Mouse (Mus musculus): ENCODE measurements at regions not wholly inside any gene's neighbourhood (a gene's known extent, or its start where the extent isn't known, plus 50 kb on each side); places are given as distances from the start of the nearest gene placed in this dataset.
A peak's percentile ranks its signal among the peaks of the same experiment; 100 is the strongest.

- Histone ChIP-seq H3K27me3 (ENCODE audit: insufficient read depth, poor library complexity, severe bottlenecking) (no peaks in the 10 kb centered on the region), H3K36me3 (no peaks in the 10 kb centered on the region), H3K9me3 (peaks cover 12% of the 10 kb centered on the region; the same call in 1 of the 2 replicates), H3K27ac (0 out of 2 replicates have a peak overlapping the region, but pooled peaks have one; percentile 45), H3K4me1 (replicated peaks) (peaks cover 2% of the 10 kb centered on the region; the same call in 1 of the 2 replicates), H3K4me3 (peak overlapping the region; percentile 16; the same call in 1 of the 2 replicates)
- peak; percentile 77 for DNase-seq (ENCODE audit: low spot score)
- WGBS, result 39% methylated on average over 13 of the region's 13 CpGs
These were observed 2303.6 kb downstream of the 4930444P10Rik start for GRCm38 (mm10) chr1:13789318-13790085.

GRCm38 (mm10) chr1:13787016-13787415 lies 2306.1 kb downstream of the 4930444P10Rik start:
- H3K27me3 ChIP-seq (ENCODE audit: insufficient read depth, poor library complexity, severe bottlenecking), result no peaks in the 10 kb centered on the region
- H3K4me3 ChIP-seq, result no peak overlapping the region
- WGBS, result 45% methylated on average over 2 of the region's 2 CpGs
- H3K36me3 ChIP-seq, result no peaks in the 10 kb centered on the region
- H3K27ac ChIP-seq, result no peak overlapping the region
- peaks cover 12% of the 10 kb centered on the region; the same call in 1 of the 2 replicates for H3K9me3 ChIP-seq
- peaks cover 2% of the 10 kb centered on the region; the same call in 1 of the 2 replicates for H3K4me1 ChIP-seq (replicated peaks)
- DNase-seq (ENCODE audit: low spot score), result no peak

- DNase-seq (ENCODE audit: low spot score), result peak; percentile 33
- peaks cover under 1% of the 10 kb centered on the region; the same call in 1 of the 2 replicates for H3K4me1 ChIP-seq (replicated peaks)
- no peak overlapping the region for H3K4me3 ChIP-seq
- no peaks in the 10 kb centered on the region for H3K27me3 ChIP-seq (ENCODE audit: insufficient read depth, poor library complexity, severe bottlenecking)
- no peaks in the 10 kb centered on the region for H3K36me3 ChIP-seq
- H3K9me3 ChIP-seq, result no peaks in the 10 kb centered on the region
- WGBS, result 12% methylated on average over 4 of the region's 4 CpGs
- no peak overlapping the region for H3K27ac ChIP-seq
These were observed 2308.7 kb downstream of the 4930444P10Rik start for GRCm38 (mm10) chr1:13784396-13784795.

DNA sequence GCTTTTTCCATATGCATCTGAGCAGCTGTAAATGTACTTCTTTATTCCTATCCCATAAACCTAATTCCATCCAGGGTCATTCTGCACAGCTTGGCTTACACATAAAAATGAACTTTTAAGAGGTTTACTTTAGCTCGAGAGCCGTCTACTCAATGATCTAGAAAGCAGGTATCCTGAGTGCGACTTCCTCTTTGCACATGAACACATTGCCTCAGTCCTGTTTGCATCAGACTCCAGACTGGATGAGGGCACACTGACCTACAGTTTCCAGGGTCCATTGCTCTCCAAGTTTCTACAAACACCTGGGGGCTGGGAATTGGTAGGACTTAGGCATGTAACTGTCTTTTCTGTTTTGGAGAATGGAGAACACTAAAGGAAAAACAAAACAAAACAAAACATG lies 2310.5 kb downstream of the 4930444P10Rik start:
- no peak for DNase-seq (ENCODE audit: low spot score)
- no peaks in the 10 kb centered on the region for H3K27me3 ChIP-seq (ENCODE audit: insufficient read depth, poor library complexity, severe bottlenecking)
- no peaks in the 10 kb centered on the region for H3K4me1 ChIP-seq (replicated peaks)
- H3K9me3 ChIP-seq, result no peaks in the 10 kb centered on the region
- H3K36me3 ChIP-seq, result no peaks in the 10 kb centered on the region
- no peak overlapping the region for H3K4me3 ChIP-seq
- 88% methylated on average over 3 of the region's 3 CpGs for WGBS
- H3K27ac ChIP-seq, result no peak overlapping the region

DNA sequence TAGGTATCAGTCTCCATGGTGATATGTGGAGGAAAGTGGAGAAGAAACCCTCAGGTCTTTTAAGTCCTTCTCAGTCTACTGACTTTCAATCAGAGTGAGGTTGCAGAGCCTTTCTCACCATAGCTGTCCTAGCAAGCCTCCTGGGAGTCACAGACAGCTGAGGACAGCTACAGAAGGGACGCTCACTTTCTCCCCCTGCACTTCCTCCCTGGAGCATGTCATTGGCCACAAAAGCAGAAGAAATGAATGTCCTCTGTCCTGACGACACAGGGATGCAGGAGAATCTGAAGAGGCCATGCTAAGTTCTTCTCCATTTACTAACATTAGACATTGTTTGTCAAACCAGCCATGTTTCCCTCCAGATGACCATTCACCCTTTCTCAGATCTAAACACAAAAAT lies 2321.0 kb downstream of the 4930444P10Rik start:
- Histone ChIP-seq H3K4me3 (no peak overlapping the region), H3K27ac (no peak overlapping the region), H3K27me3 (ENCODE audit: insufficient read depth, poor library complexity, severe bottlenecking) (no peaks in the 10 kb centered on the region), H3K36me3 (no peaks in the 10 kb centered on the region), H3K4me1 (replicated peaks) (peaks cover 9% of the 10 kb centered on the region; the same call in 1 of the 2 replicates), H3K9me3 (0 out of 2 replicates have a peak, but pooled peaks cover 2% of the 10 kb centered on the region)
- no peak for DNase-seq (ENCODE audit: low spot score)
- WGBS, result 25% methylated on average over 2 of the region's 2 CpGs

- 67% methylated on average over 10 of the region's 10 CpGs for WGBS
- Histone ChIP-seq H3K4me3 (no peak overlapping the region), H3K36me3 (no peaks in the 10 kb centered on the region), H3K9me3 (0 out of 2 replicates have a peak, but pooled peaks cover 2% of the 10 kb centered on the region), H3K27ac (no peak overlapping the region), H3K27me3 (ENCODE audit: insufficient read depth, poor library complexity, severe bottlenecking) (no peaks in the 10 kb centered on the region), H3K4me1 (replicated peaks) (peaks cover 9% of the 10 kb centered on the region; the same call in 1 of the 2 replicates)
- DNase-seq (ENCODE audit: low spot score), result peak; percentile 11
These were observed 2322.1 kb downstream of the 4930444P10Rik start for GRCm38 (mm10) chr1:13771014-13771463.

GRCm38 (mm10) chr1:13752479-13752878 lies 2338.6 kb downstream of the A830018L16Rik start:
- H3K4me1 ChIP-seq (replicated peaks), result no peaks in the 10 kb centered on the region
- no peaks in the 10 kb centered on the region for H3K27me3 ChIP-seq (ENCODE audit: insufficient read depth, poor library complexity, severe bottlenecking)
- 92% methylated on average over 1 of the region's 1 CpGs for WGBS
- H3K27ac ChIP-seq, result no peak overlapping the region
- H3K36me3 ChIP-seq, result no peaks in the 10 kb centered on the region
- H3K4me3 ChIP-seq, result no peak overlapping the region
- DNase-seq (ENCODE audit: low spot score), result no peak
- no peaks in the 10 kb centered on the region for H3K9me3 ChIP-seq

DNA sequence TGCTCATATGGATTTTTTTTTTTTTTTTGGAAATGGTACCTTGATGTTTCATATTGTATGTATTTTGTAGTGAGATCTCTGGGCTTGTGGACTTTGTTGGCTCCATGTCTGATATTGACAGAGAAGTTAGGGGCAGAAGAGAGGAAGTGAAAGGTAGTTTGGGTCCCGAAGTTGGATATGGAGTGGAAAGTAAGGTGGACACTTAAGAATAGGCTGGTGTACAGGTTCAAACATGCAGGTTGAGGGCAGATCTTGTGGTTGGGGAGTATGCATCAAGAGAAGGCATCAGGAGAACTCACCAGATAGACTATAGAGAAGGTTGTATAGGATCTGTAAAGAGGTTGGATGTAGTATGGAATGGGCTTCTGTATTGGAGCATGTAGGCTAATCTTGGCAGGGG lies 2337.5 kb downstream of the A830018L16Rik start:
- Histone ChIP-seq H3K9me3 (no peaks in the 10 kb centered on the region), H3K4me3 (no peak overlapping the region), H3K4me1 (replicated peaks) (no peaks in the 10 kb centered on the region), H3K36me3 (no peaks in the 10 kb centered on the region), H3K27ac (no peak overlapping the region), H3K27me3 (ENCODE audit: insufficient read depth, poor library complexity, severe bottlenecking) (no peaks in the 10 kb centered on the region)
- WGBS, result 87% methylated on average over 1 of the region's 1 CpGs
- DNase-seq (ENCODE audit: low spot score), result no peak

Data from hindbrain, embryonic 10.5 days (tissue).